Mouse (Mus musculus): Measurements from ENCODE around the gene Vmp1. TPM values are rescaled to one million over a fixed set of nuclear protein-coding genes. Genes with fewer than 3 reads are reported as not detected.

Gene Vmp1
- total and polyA plus RNA-seq, 3 experiments: 80.9 to 209 (median 167) TPM

DNA sequence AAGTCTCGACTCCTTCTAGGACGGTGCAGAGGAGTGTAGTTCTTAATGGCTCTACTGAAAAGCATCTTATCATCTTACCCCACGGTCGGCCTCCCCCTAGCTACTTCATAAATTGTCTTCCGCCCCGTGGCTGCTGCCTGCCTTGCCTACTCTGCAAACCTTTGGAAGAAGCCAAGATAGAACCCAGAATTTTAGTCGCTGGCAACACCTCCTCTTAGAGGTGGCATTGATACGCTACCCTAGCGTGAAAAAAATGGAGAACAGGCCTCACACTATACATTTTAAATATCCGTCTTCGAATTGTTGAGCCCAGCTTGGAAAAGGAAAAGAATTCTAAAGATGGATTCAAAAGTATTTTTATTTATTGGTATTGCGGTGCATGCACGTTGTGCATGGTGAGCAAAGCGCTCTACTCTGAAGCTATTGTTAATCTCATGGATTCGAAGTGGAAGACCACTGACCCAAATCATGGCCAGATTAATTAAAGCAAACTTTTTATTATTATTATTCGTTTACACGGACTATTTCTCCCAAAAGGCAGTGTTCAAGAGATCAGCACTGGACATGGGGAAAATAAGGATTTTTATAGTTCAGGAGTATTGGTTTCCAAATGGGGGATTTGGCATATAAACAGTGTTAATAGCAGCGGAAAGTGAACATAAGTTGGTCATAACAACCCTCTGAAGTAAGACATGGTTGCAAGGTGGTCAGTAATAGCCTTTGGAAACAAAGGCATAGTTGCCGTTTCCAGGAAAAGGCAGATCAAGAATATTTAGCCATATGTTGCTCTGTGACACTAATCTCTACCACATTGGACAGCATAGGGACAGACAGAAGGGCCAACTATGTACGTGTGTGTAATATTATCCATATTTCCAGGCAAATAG lies 733 bp upstream of the Vmp1 start:
- in situ Hi-C loops (cut with MboI; ENCODE audit: low pct_ligation_motif_present, low pct_unique_long_range_greater_than_20kb, low sequenced_read_pairs) (no loop called here), dilution Hi-C loops (cut with MboI; ENCODE audit: extremely low pct_ligation_motif_present, extremely low pct_unique_long_range_greater_than_20kb, low sequenced_read_pairs) (no loop called here)
- Histone ChIP-seq H3K79me2 (replicated peaks; ENCODE audit: control insufficient read depth, extremely low read depth, insufficient read depth, poor library complexity, severe bottlenecking) (peaks cover 77% of the 10 kb centered on the region), H3K9ac (ENCODE audit: insufficient read depth, low read depth) (peak overlapping the region; percentile 94), H3K27ac (ENCODE audit: insufficient read depth, low read depth) (peak overlapping the region; percentile 63), H3K9me3 (replicated peaks; ENCODE audit: low read length) (no peaks in the 10 kb centered on the region), H3K4me1 (ENCODE audit: control insufficient read depth in 1 of 2, insufficient read depth in 2 of 2) (peaks cover 9 to 59% of the 10 kb centered on the region in 2 experiments; a peak in 3 of 4 replicates), H3K4me3 (replicated peaks in 1 of 3; ENCODE audit: low read depth in 2 of 3, low read length in 2 of 3, poor library complexity in 1 of 3) (peak overlapping the region; percentile 68 to 85 (median 75)), H3K27me3 (replicated peaks) (no peaks in the 10 kb centered on the region), H3K36me3 (replicated peaks in 1 of 2; ENCODE audit: control insufficient read depth in 1 of 2, insufficient read depth in 1 of 2, low read length in 1 of 2) (peaks cover 8 to 40% of the 10 kb centered on the region in 2 experiments), H3K4me2 (ENCODE audit: insufficient read depth, low read depth, poor library complexity, severe bottlenecking) (peak overlapping the region; percentile 99)
- TF ChIP-seq USF2 (conservative IDR thresholded peaks at IDR 0.05; ENCODE audit: low read depth, low read length) (no peak), HCFC1 (IDR thresholded peaks at IDR 0.05; ENCODE audit: low read depth, low read length) (0 out of 2 replicates have a peak, but pooled peaks have one; percentile 3)
- DNase-seq (ENCODE audit: extremely low read depth): no peak

GRCm38 (mm10) chr11:86682861-86683260 lies 775 bp downstream of the Vmp1 start:
- H3K4me3 ChIP-seq (replicated peaks in 1 of 3; ENCODE audit: low read depth in 2 of 3, low read length in 2 of 3, poor library complexity in 1 of 3): peak overlapping the region; percentile 68 to 96 (median 95)
- H3K9ac ChIP-seq (ENCODE audit: insufficient read depth, low read depth): peak overlapping the region; percentile 94
- H3K27me3 ChIP-seq (replicated peaks): no peaks in the 10 kb centered on the region
- no peak overlapping the region for H3K27ac ChIP-seq (ENCODE audit: insufficient read depth, low read depth)
- dilution Hi-C loops (cut with MboI; ENCODE audit: extremely low pct_ligation_motif_present, extremely low pct_unique_long_range_greater_than_20kb, low sequenced_read_pairs): no loop called here
- H3K4me2 ChIP-seq (ENCODE audit: insufficient read depth, low read depth, poor library complexity, severe bottlenecking): peak overlapping the region; percentile 97
- no peak for DNase-seq (ENCODE audit: extremely low read depth)
- H3K36me3 ChIP-seq (replicated peaks in 1 of 2; ENCODE audit: control insufficient read depth in 1 of 2, insufficient read depth in 1 of 2, low read length in 1 of 2): peaks cover 3 to 34% of the 10 kb centered on the region in 2 experiments
- peaks cover 68% of the 10 kb centered on the region for H3K79me2 ChIP-seq (replicated peaks; ENCODE audit: control insufficient read depth, extremely low read depth, insufficient read depth, poor library complexity, severe bottlenecking)
- TF ChIP-seq CTCF (conservative IDR thresholded peaks at IDR 0.05 in 1 of 2, IDR thresholded peaks at IDR 0.05 in 1 of 2; ENCODE audit: low read depth in 2 of 2, low read length in 2 of 2): no peak
- TF ChIP-seq ZNF384 (IDR thresholded peaks at IDR 0.05; ENCODE audit: low read depth, low read length): peak; percentile 42; the same call in 1 of the 2 replicates
- no peak for TF ChIP-seq GABPA (IDR thresholded peaks at IDR 0.05; ENCODE audit: insufficient replicate concordance, low read depth, low read length)
- no peak for TF ChIP-seq POLR2A (IDR thresholded peaks at IDR 0.05; ENCODE audit: low read depth, low read length)
- no peak for TF ChIP-seq E2F4 (IDR thresholded peaks at IDR 0.05; ENCODE audit: insufficient replicate concordance, low read depth, low read length)
- no peak for TF ChIP-seq JUN (IDR thresholded peaks at IDR 0.05; ENCODE audit: insufficient read depth, low read depth, low read length)
- in situ Hi-C loops (cut with MboI; ENCODE audit: low pct_ligation_motif_present, low pct_unique_long_range_greater_than_20kb, low sequenced_read_pairs): no loop called here
- peaks cover 9 to 59% of the 10 kb centered on the region in 2 experiments; a peak in 3 of 4 replicates for H3K4me1 ChIP-seq (ENCODE audit: control insufficient read depth in 1 of 2, insufficient read depth in 2 of 2)
- H3K9me3 ChIP-seq (replicated peaks; ENCODE audit: low read length): no peaks in the 10 kb centered on the region

GRCm38 (mm10) chr11:86681423-86681822 lies 2.2 kb downstream of the Vmp1 start:
- Histone ChIP-seq H3K4me3 (replicated peaks in 1 of 3; ENCODE audit: low read depth in 2 of 3, low read length in 2 of 3, poor library complexity in 1 of 3) (no peak overlapping the region), H3K79me2 (replicated peaks; ENCODE audit: control insufficient read depth, extremely low read depth, insufficient read depth, poor library complexity, severe bottlenecking) (peaks cover 60% of the 10 kb centered on the region), H3K36me3 (replicated peaks in 1 of 2; ENCODE audit: control insufficient read depth in 1 of 2, insufficient read depth in 1 of 2, low read length in 1 of 2) (peaks cover 6 to 34% of the 10 kb centered on the region in 2 experiments), H3K4me1 (ENCODE audit: control insufficient read depth in 1 of 2, insufficient read depth in 2 of 2) (peaks cover 9 to 47% of the 10 kb centered on the region in 2 experiments; a peak in 3 of 4 replicates), H3K27me3 (replicated peaks) (no peaks in the 10 kb centered on the region), H3K27ac (ENCODE audit: insufficient read depth, low read depth) (no peak overlapping the region), H3K9me3 (replicated peaks; ENCODE audit: low read length) (no peaks in the 10 kb centered on the region), H3K9ac (ENCODE audit: insufficient read depth, low read depth) (no peak overlapping the region), H3K4me2 (ENCODE audit: insufficient read depth, low read depth, poor library complexity, severe bottlenecking) (no peak overlapping the region)
- TF ChIP-seq EP300 (IDR thresholded peaks at IDR 0.05; ENCODE audit: low read length): no peak
- no peak for TF ChIP-seq E2F4 (IDR thresholded peaks at IDR 0.05; ENCODE audit: insufficient replicate concordance, low read depth, low read length)
- TF ChIP-seq KAT2A (IDR thresholded peaks at IDR 0.05; ENCODE audit: insufficient replicate concordance, low read length): no peak
- no peak for TF ChIP-seq USF1 (IDR thresholded peaks at IDR 0.05; ENCODE audit: low read depth, low read length)
- TF ChIP-seq UBTF (IDR thresholded peaks at IDR 0.05; ENCODE audit: low read depth, low read length): no peak
- TF ChIP-seq BHLHE40 (IDR thresholded peaks at IDR 0.05; ENCODE audit: low read depth, low read length): no peak
- no peak for TF ChIP-seq CHD1 (IDR thresholded peaks at IDR 0.05; ENCODE audit: low read depth, low read length)
- TF ChIP-seq POLR2A (IDR thresholded peaks at IDR 0.05; ENCODE audit: low read depth, low read length): no peak
- no peak for TF ChIP-seq SIN3A (IDR thresholded peaks at IDR 0.05; ENCODE audit: low read length)
- TF ChIP-seq HCFC1 (IDR thresholded peaks at IDR 0.05; ENCODE audit: low read depth, low read length): no peak
- TF ChIP-seq RCOR1 (conservative IDR thresholded peaks at IDR 0.05; ENCODE audit: low read depth, low read length): no peak
- TF ChIP-seq ZNF384 (IDR thresholded peaks at IDR 0.05; ENCODE audit: low read depth, low read length): no peak
- TF ChIP-seq ETS1 (conservative IDR thresholded peaks at IDR 0.05; ENCODE audit: low read depth, low read length): no peak
- no peak for TF ChIP-seq CTCF (conservative IDR thresholded peaks at IDR 0.05 in 1 of 2, IDR thresholded peaks at IDR 0.05 in 1 of 2; ENCODE audit: low read depth in 2 of 2, low read length in 2 of 2)
- TF ChIP-seq SMC3 (IDR thresholded peaks at IDR 0.05; ENCODE audit: low read depth, low read length): no peak
- TF ChIP-seq TBP (conservative IDR thresholded peaks at IDR 0.05; ENCODE audit: low read depth, low read length): no peak
- dilution Hi-C loops (cut with MboI; ENCODE audit: extremely low pct_ligation_motif_present, extremely low pct_unique_long_range_greater_than_20kb, low sequenced_read_pairs): no loop called here
- DNase-seq (ENCODE audit: extremely low read depth): no peak
- in situ Hi-C loops (cut with MboI; ENCODE audit: low pct_ligation_motif_present, low pct_unique_long_range_greater_than_20kb, low sequenced_read_pairs): no loop called here

All from CH12.LX (cell line).